Mouse (Mus musculus) cerebellum, adult 2 months (tissue): Measurements from ENCODE around the gene Slc22a1. TPM values are rescaled to one million over a fixed set of nuclear protein-coding genes. Genes with fewer than 3 reads are reported as not detected.

Experiments
- DNase-seq, 2 experiments: peaks; one replicate each; pipeline ENCODE4 v3.0.0; 2021
- H3K27ac ChIP-seq: fragments of 200-500 bp; 2 replicates; pipeline ENCODE4 v1.5.1; 2012; ENCODE audit warnings: low read length, control low read depth, inconsistent platforms; ENCODE audit not compliant: insufficient read depth
- H3K27me3 ChIP-seq: fragments of 200-500 bp; 2 replicates; pipeline ENCODE4 v1.6.1; 2012; ENCODE audit warnings: inconsistent platforms, mild to moderate bottlenecking, low read length, moderate library complexity; ENCODE audit not compliant: control insufficient read depth, insufficient read depth
- H3K4me1 ChIP-seq: fragments of 200-500 bp; 2 replicates; pipeline ENCODE4 v1.6.1; 2011; ENCODE audit warnings: low read length; ENCODE audit not compliant: control insufficient read depth, insufficient read depth
- H3K4me3 ChIP-seq: fragments of 200-500 bp; replicated peaks from 2 replicates; pipeline ENCODE3; 2011; ENCODE audit warnings: mild to moderate bottlenecking, low read depth, low read length, control low read depth; ENCODE audit not compliant: insufficient read depth
- CTCF ChIP-seq: fragments of 200-500 bp; IDR thresholded peaks from 2 replicates; pipeline ENCODE4 v1.5.1; 2011; ENCODE audit warnings: low read depth, mild to moderate bottlenecking, control low read depth, low read length, moderate library complexity, borderline replicate concordance; ENCODE audit not compliant: insufficient read depth
- POLR2A ChIP-seq: fragments of 200-500 bp; IDR thresholded peaks from 2 replicates; pipeline ENCODE4 v1.6.1; 2011; ENCODE audit warnings: low read length, control low read depth, borderline replicate concordance; ENCODE audit not compliant: insufficient read depth
- WGBS: fragments of 180-500 bp; shearing (Covaris S2); methylation state at CpG from one replicate; pipeline ENCODE4 v1.1.7; 2018; 5-methylcytosine and 5-hydroxymethylcytosine counted together
- polyA plus RNA-seq: library from polyadenylated mRNA; depleted of rRNA; stranded (reverse); fragments of >200 nt; gene quantifications from 2 replicates; pipeline ENCODE4 v1.2.3, GENCODE M21; 2012

Gene Slc22a1
- polyA plus RNA-seq, 1 experiment = 0.46 TPM

- H3K4me1 ChIP-seq = peaks cover 6% of the 10 kb centered on the region
- no peak overlapping the region for H3K4me3 ChIP-seq
- H3K27ac ChIP-seq = peak overlapping the region; percentile 37; the same call in 1 of the 2 replicates
- 11% methylated on average over 5 of the region's 5 CpGs for WGBS
- H3K27me3 ChIP-seq = no peaks in the 10 kb centered on the region
- no peak for TF ChIP-seq POLR2A
- TF ChIP-seq CTCF = no peak
- peak; percentile 53 to 76 for DNase-seq
These were observed 27.3 kb upstream of the Slc22a1 start for GRCm38 (mm10) chr17:12702901-12703300.

- H3K4me1 ChIP-seq = peaks cover 6% of the 10 kb centered on the region
- 77% methylated on average over 6 of the region's 6 CpGs for WGBS
- no peak overlapping the region for H3K4me3 ChIP-seq
- no peaks in the 10 kb centered on the region for H3K27me3 ChIP-seq
- DNase-seq = no peak
- H3K27ac ChIP-seq = no peak overlapping the region
- TF ChIP-seq POLR2A (no peak), CTCF (no peak)
These were observed 24.7 kb upstream of the Slc22a1 start for GRCm38 (mm10) chr17:12700373-12700772.

- DNase-seq = no peak
- TF ChIP-seq CTCF = no peak
- no peak for TF ChIP-seq POLR2A
- no peaks in the 10 kb centered on the region for H3K27me3 ChIP-seq
- H3K4me1 ChIP-seq = peaks cover 22% of the 10 kb centered on the region
- H3K27ac ChIP-seq = no peak overlapping the region
- H3K4me3 ChIP-seq = no peak overlapping the region
- WGBS = 95% methylated on average over 7 of the region's 7 CpGs
These were observed 16.3 kb upstream of the Slc22a1 start for GRCm38 (mm10) chr17:12691899-12692298.

- Histone ChIP-seq H3K27me3 (no peaks in the 10 kb centered on the region), H3K4me3 (no peak overlapping the region), H3K27ac (no peak overlapping the region), H3K4me1 (peaks cover 30% of the 10 kb centered on the region)
- DNase-seq = peak in 1 of 2 experiments; percentile 35
- WGBS = 84% methylated on average over 3 of the region's 3 CpGs
- TF ChIP-seq POLR2A (no peak), CTCF (0 out of 2 replicates have a peak, but pooled peaks have one; percentile 18)
These were observed 13.9 kb upstream of the Slc22a1 start for GRCm38 (mm10) chr17:12689537-12689936.

DNA sequence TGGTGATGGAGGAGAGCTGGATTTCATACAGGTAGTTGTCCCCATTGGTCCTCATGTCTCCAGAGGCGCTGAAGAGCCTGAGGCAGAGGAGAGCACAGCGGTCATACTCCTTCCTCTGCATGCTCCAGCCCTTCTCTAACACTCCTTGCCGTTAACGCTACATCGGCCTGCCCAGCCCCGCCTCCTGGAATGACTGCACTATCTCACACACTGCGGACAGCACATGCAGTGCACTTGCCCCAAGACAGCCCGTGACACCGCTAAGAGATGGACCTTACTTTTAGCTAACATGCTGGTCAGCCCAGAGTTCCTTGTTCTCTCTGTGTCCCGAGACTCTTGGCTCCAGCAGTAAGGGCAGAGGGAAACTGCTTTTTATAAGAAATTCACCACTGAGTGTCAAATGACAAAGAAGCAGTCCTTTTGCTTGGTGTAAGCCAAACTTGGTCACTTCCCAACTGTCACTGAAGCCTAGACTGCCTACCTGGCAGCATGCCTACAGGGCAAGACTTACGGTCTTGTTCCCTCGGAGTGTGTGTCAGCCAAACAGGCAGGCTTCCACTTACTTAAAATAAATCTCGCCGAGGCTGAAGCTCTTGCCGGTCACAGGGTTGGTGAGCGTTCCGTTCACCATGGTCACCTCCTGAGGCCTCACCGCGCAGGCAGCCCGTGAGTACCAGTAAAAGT, 12.9 kb upstream of the Slc22a1 start:
- H3K27ac ChIP-seq = 0 out of 2 replicates have a peak overlapping the region, but pooled peaks have one; percentile 6
- peaks cover 32% of the 10 kb centered on the region for H3K4me1 ChIP-seq
- peak; percentile 73 to 86 for DNase-seq
- H3K4me3 ChIP-seq = no peak overlapping the region
- no peaks in the 10 kb centered on the region for H3K27me3 ChIP-seq
- no peak for TF ChIP-seq CTCF
- no peak for TF ChIP-seq POLR2A
- WGBS = 30% methylated on average over 20 of the region's 20 CpGs

GRCm38 (mm10) chr17:12684928-12685624, 9.4 kb upstream of the Slc22a1 start:
- Histone ChIP-seq H3K27ac (no peak overlapping the region), H3K4me1 (peaks cover 31% of the 10 kb centered on the region), H3K27me3 (no peaks in the 10 kb centered on the region), H3K4me3 (no peak overlapping the region)
- WGBS = 80% methylated on average over 7 of the region's 7 CpGs
- DNase-seq = no peak
- TF ChIP-seq POLR2A (no peak), CTCF (no peak)

DNA sequence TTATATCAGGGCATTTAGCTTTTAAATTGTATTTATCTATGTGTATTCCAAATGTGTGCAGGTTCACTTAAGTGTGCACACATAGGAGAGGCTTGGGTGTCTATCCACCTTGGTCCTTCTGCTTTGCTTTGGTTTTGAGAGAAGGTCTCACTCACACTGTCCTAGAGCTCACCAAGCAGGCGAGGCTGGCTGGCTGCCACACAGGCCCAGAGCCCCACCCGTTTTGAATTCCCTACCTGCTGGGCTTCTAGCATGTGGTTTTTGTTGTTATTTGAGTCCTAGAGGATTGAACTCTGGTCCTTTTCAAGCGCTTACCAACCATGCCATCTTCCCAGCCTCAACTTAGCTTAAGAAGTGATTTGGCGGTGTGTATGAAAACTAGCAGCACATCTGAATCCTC, 8.8 kb upstream of the Slc22a1 start:
- Histone ChIP-seq H3K27me3 (no peaks in the 10 kb centered on the region), H3K4me3 (no peak overlapping the region), H3K4me1 (peaks cover 25% of the 10 kb centered on the region), H3K27ac (no peak overlapping the region)
- DNase-seq = peak; percentile 51 to 61
- 38% methylated on average over 4 of the region's 4 CpGs for WGBS
- no peak for TF ChIP-seq CTCF
- no peak for TF ChIP-seq POLR2A

DNA sequence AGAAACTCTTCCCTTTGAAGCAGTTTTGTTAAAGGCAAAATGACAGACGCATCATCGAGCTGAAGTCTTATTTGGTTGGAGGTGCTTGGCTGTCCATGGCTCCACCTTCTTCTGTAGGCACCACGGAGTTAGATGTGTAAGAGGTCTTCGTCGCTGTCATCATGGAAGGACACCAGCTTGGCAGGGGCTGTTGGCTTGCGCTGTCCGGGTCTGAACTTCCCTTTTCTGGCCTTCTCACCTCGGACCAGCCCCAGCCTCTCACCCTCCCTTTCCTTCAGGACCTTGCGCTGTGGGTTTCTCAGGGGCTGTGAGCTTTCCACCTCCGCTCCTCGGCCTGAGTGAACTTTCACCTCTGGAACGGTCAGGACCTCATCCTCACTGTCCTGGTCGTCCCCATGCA, 8.0 kb upstream of the Slc22a1 start:
- no peaks in the 10 kb centered on the region for H3K27me3 ChIP-seq
- DNase-seq = no peak
- H3K4me1 ChIP-seq = peaks cover 17% of the 10 kb centered on the region
- no peak overlapping the region for H3K4me3 ChIP-seq
- no peak overlapping the region for H3K27ac ChIP-seq
- TF ChIP-seq CTCF (no peak), POLR2A (no peak)
- WGBS = 93% methylated on average over 13 of the region's 13 CpGs
